Mouse (Mus musculus) cerebellum, adult 2 months (tissue): Measurements from ENCODE around the gene Flad1. TPM values are rescaled to one million over a fixed set of nuclear protein-coding genes. Genes with fewer than 3 reads are reported as not detected.
"Not testable (repeated sequence)": the region's sequence is repeated elsewhere in the genome, so short reads cannot be mapped to it uniquely, and the experiment has no call there.

ENCODE experiments used
- DNase-seq, 2 experiments: peaks; one replicate each; pipeline ENCODE4 v3.0.0; 2021
- H3K27ac ChIP-seq: fragments of 200-500 bp; 2 replicates; pipeline ENCODE4 v1.5.1; 2012; ENCODE audit warnings: low read length, control low read depth, inconsistent platforms; ENCODE audit not compliant: insufficient read depth
- H3K27me3 ChIP-seq: fragments of 200-500 bp; 2 replicates; pipeline ENCODE4 v1.6.1; 2012; ENCODE audit warnings: inconsistent platforms, mild to moderate bottlenecking, low read length, moderate library complexity; ENCODE audit not compliant: control insufficient read depth, insufficient read depth
- H3K4me1 ChIP-seq: fragments of 200-500 bp; 2 replicates; pipeline ENCODE4 v1.6.1; 2011; ENCODE audit warnings: low read length; ENCODE audit not compliant: control insufficient read depth, insufficient read depth
- H3K4me3 ChIP-seq: fragments of 200-500 bp; replicated peaks from 2 replicates; pipeline ENCODE3; 2011; ENCODE audit warnings: mild to moderate bottlenecking, low read depth, low read length, control low read depth; ENCODE audit not compliant: insufficient read depth
- CTCF ChIP-seq: fragments of 200-500 bp; IDR thresholded peaks from 2 replicates; pipeline ENCODE4 v1.5.1; 2011; ENCODE audit warnings: low read depth, mild to moderate bottlenecking, control low read depth, low read length, moderate library complexity, borderline replicate concordance; ENCODE audit not compliant: insufficient read depth
- POLR2A ChIP-seq: fragments of 200-500 bp; IDR thresholded peaks from 2 replicates; pipeline ENCODE4 v1.6.1; 2011; ENCODE audit warnings: low read length, control low read depth, borderline replicate concordance; ENCODE audit not compliant: insufficient read depth
- WGBS: fragments of 180-500 bp; shearing (Covaris S2); methylation state at CpG from one replicate; pipeline ENCODE4 v1.1.7; 2018; 5-methylcytosine and 5-hydroxymethylcytosine counted together
- polyA plus RNA-seq: library from polyadenylated mRNA; depleted of rRNA; stranded (reverse); fragments of >200 nt; gene quantifications from 2 replicates; pipeline ENCODE4 v1.2.3, GENCODE M21; 2012

The Flad1 gene
- polyA plus RNA-seq, 1 experiment: 54.0 TPM

GRCm38 (mm10) chr3:89434532-89434931, 22.9 kb upstream of the Flad1 start:
- TF ChIP-seq CTCF (no peak), POLR2A (no peak)
- 74% methylated on average over 11 of the region's 11 CpGs for WGBS
- Histone ChIP-seq H3K4me1 (peaks cover 16% of the 10 kb centered on the region), H3K27me3 (no peaks in the 10 kb centered on the region), H3K4me3 (no peak overlapping the region), H3K27ac (no peak overlapping the region)
- no peak for DNase-seq

- 78% methylated on average over 8 of the region's 8 CpGs for WGBS
- no peak overlapping the region for H3K4me3 ChIP-seq
- no peak overlapping the region for H3K27ac ChIP-seq
- H3K4me1 ChIP-seq: peaks cover 16% of the 10 kb centered on the region
- no peaks in the 10 kb centered on the region for H3K27me3 ChIP-seq
- no peak for TF ChIP-seq POLR2A
- no peak for TF ChIP-seq CTCF
- DNase-seq: no peak
These were observed 20.9 kb upstream of the Flad1 start for GRCm38 (mm10) chr3:89432606-89433005.

GRCm38 (mm10) chr3:89430171-89431159, 18.8 kb upstream of the Flad1 start, which contains the start of gene Pygo2:
TSS of gene Pygo2 (plus strand) at chr3:89430214.
- peak within 1 kb of the TSS; percentile 80 for H3K27ac ChIP-seq
- H3K4me3 ChIP-seq: peak within 1 kb of the TSS; percentile 79
- H3K4me1 ChIP-seq: peaks cover 13% of the 10 kb centered on the region
- peak; percentile 91 to 95 for DNase-seq
- H3K27me3 ChIP-seq: no peaks in the 10 kb centered on the region
- TF ChIP-seq POLR2A (peak; percentile 90), CTCF (no peak)
- 2% methylated on average over 67 of the region's 68 CpGs for WGBS

- H3K27me3 ChIP-seq, DNase-seq, H3K27ac ChIP-seq, H3K4me3 ChIP-seq, H3K4me1 ChIP-seq: not testable (repeated sequence)
- 90% methylated on average over 7 of the region's 7 CpGs for WGBS
These were observed 17.4 kb upstream of the Flad1 start for GRCm38 (mm10) chr3:89429021-89429420.

GRCm38 (mm10) chr3:89425876-89426275, 14.2 kb upstream of the Flad1 start:
- 92% methylated on average over 4 of the region's 4 CpGs for WGBS
- Histone ChIP-seq H3K4me1 (0 out of 2 replicates have a peak, but pooled peaks cover 7% of the 10 kb centered on the region), H3K27ac (no peak overlapping the region), H3K27me3 (no peaks in the 10 kb centered on the region), H3K4me3 (no peak overlapping the region)
- DNase-seq: no peak
- TF ChIP-seq CTCF: no peak
- TF ChIP-seq POLR2A: no peak

- H3K27me3 ChIP-seq: no peaks in the 10 kb centered on the region
- 78% methylated on average over 5 of the region's 5 CpGs for WGBS
These were observed 13.5 kb upstream of the Flad1 start for GRCm38 (mm10) chr3:89425141-89425525.

GRCm38 (mm10) chr3:89424416-89425140, 12.9 kb upstream of the Flad1 start:
- Histone ChIP-seq H3K4me3 (no peak overlapping the region), H3K4me1 (0 out of 2 replicates have a peak, but pooled peaks cover 7% of the 10 kb centered on the region), H3K27ac (no peak overlapping the region), H3K27me3 (no peaks in the 10 kb centered on the region)
- 93% methylated on average over 5 of the region's 5 CpGs for WGBS
- TF ChIP-seq POLR2A (no peak), CTCF (no peak)
- no peak for DNase-seq

More at GRCm38 (mm10) chr3:89425141-89425525, 13.5 kb upstream of the Flad1 start:
- TF ChIP-seq CTCF (no peak), POLR2A (no peak)
- DNase-seq: no peak
- Histone ChIP-seq H3K4me1 (0 out of 2 replicates have a peak, but pooled peaks cover 7% of the 10 kb centered on the region), H3K27ac (no peak overlapping the region), H3K4me3 (no peak overlapping the region)
